Mouse (Mus musculus): Measurements from ENCODE around the gene Kcnh1.

DNA sequence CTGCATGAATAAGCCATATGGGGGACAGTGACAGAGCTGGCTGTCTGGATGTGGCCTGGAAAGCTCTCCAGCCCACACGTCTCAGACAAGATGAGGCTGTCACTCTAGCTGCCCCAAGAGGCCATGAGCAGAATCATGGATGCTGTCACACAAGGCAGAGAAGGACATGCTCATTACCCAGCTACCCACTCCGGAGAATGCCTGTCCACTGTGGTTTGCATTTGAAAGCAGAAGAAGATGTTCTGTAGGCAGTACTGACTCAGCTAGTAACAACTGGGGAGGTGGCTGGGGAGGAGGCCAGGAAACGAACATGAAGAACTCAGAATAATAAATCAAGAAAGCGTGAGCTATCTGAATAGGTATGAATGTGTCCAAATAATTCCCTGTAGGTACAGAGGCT lies 364.9 kb downstream of the Kcnh1 start:
- TF ChIP-seq CTCF (IDR thresholded peaks at IDR 0.05; ENCODE audit: low read depth, low read length) (no peak), POLR2AphosphoS5 (IDR thresholded peaks at IDR 0.05; ENCODE audit: insufficient replicate concordance, low read depth, low read length) (no peak), GATA1 (IDR thresholded peaks at IDR 0.05; ENCODE audit: borderline replicate concordance, low read length) (no peak), TAL1 (conservative IDR thresholded peaks at IDR 0.05; ENCODE audit: low read depth, low read length) (no peak), GATA2 (IDR thresholded peaks at IDR 0.05; ENCODE audit: borderline replicate concordance, low read depth, low read length) (no peak)

All from G1E (cell line).